Mouse (Mus musculus) heart, adult 2 months (tissue): Measurements from ENCODE around the gene Gpx7.

Source experiments
- CTCF ChIP-seq: fragments of 200-600 bp; IDR thresholded peaks from 2 replicates; pipeline ENCODE4 v1.8.1; 2022; ENCODE audit warnings: antibody characterized with exemption, mild to moderate bottlenecking, moderate library complexity
- EP300 ChIP-seq: fragments of 200-500 bp; IDR thresholded peaks from 2 replicates; pipeline ENCODE4 v1.6.1; 2011; ENCODE audit warnings: low read depth, low read length, control low read depth; ENCODE audit not compliant: insufficient read depth
- POLR2A ChIP-seq: fragments of 200-500 bp; IDR thresholded peaks from 2 replicates; pipeline ENCODE4 v1.6.1; 2011; ENCODE audit warnings: mild to moderate bottlenecking, low read depth, low read length, control low read depth; ENCODE audit not compliant: insufficient read depth

DNA sequence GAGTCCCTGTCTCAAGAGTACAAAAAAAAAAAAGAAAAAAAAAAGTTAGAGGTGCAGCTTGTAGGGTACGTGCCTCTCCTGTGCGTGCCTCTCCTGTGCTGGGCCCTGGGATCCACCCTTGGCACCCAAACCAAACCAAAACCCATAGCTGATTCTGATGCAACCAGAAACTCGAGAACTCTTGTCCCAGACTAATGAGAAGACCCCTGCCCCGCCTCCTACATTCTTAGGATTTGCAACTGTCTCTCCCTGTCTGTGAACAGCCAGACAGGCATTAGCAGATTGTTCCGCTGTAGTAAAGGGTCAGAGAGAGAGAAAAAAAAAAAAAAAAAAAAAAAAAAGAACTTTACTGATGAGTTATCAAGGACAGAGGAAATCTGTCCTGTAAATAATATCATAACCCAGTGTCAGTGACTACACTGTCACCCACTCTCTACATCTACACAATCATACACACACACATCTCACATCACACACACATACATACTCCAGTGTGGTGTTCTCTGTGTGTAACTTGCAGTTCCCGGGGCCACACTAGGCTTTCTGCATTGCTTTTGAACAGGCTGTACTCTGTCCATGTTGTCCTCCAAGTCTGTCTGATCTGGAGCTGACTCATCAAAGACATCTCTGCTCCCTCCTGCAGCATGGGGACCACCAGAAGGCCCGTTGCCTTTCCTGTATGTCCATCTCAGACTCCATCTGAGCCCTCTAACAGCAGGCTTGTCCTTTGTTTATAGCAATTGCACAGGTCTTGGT, 43.2 kb downstream of the Gpx7 start:
- TF ChIP-seq CTCF = no peak
- TF ChIP-seq EP300 = no peak
- TF ChIP-seq POLR2A = no peak
